Mouse (Mus musculus) liver, embryonic 14.5 days (tissue): Measurements from ENCODE around the gene Bloc1s6.

Experiments
- CTCF ChIP-seq: IDR thresholded peaks from 2 replicates; pipeline ENCODE4 v1.5.1; 2016; ENCODE audit warnings: antibody characterized with exemption, low read depth, control low read depth
- EP300 ChIP-seq: IDR thresholded peaks from 2 replicates; pipeline ENCODE4 v1.6.1; 2016; ENCODE audit warnings: antibody characterized with exemption, low read depth

DNA sequence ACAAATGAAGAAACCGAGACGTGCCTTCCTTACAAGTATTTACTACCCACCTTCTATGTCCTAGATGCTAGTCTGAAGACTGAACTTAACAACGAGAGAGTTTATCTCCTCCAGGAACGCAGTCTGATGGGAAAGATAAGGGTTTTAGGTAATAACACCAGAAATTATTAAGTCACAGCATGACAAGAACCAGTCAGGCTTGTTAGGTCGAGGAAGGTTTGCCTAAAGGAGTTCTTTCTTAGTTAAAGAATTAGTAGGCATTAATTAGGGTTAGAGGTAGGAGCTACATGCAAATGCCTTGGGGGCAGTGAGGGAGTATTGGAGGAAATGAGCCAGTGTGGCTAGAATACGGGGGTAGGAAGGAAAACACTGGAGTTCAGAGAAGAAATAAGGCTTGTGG is 51.4 kb downstream of the Bloc1s6 start:
- TF ChIP-seq CTCF (no peak), EP300 (no peak)
